Mouse (Mus musculus) small intestine, adult 2 months (tissue): ENCODE measurements around the gene Hpca.

Source experiments
- CTCF ChIP-seq: fragments of 200-500 bp; IDR thresholded peaks from 2 replicates; pipeline ENCODE4 v1.5.1; 2012; ENCODE audit warnings: low read depth, mild to moderate bottlenecking, control low read depth, inconsistent platforms, low read length, moderate library complexity, mixed read lengths; ENCODE audit not compliant: insufficient replicate concordance, insufficient read length; ENCODE audit errors: extremely low read depth
- POLR2A ChIP-seq: fragments of 200-500 bp; IDR thresholded peaks from 2 replicates; pipeline ENCODE4 v1.6.1; 2012; ENCODE audit warnings: low read depth, mild to moderate bottlenecking, control low read depth, inconsistent platforms, low read length, moderate library complexity

DNA sequence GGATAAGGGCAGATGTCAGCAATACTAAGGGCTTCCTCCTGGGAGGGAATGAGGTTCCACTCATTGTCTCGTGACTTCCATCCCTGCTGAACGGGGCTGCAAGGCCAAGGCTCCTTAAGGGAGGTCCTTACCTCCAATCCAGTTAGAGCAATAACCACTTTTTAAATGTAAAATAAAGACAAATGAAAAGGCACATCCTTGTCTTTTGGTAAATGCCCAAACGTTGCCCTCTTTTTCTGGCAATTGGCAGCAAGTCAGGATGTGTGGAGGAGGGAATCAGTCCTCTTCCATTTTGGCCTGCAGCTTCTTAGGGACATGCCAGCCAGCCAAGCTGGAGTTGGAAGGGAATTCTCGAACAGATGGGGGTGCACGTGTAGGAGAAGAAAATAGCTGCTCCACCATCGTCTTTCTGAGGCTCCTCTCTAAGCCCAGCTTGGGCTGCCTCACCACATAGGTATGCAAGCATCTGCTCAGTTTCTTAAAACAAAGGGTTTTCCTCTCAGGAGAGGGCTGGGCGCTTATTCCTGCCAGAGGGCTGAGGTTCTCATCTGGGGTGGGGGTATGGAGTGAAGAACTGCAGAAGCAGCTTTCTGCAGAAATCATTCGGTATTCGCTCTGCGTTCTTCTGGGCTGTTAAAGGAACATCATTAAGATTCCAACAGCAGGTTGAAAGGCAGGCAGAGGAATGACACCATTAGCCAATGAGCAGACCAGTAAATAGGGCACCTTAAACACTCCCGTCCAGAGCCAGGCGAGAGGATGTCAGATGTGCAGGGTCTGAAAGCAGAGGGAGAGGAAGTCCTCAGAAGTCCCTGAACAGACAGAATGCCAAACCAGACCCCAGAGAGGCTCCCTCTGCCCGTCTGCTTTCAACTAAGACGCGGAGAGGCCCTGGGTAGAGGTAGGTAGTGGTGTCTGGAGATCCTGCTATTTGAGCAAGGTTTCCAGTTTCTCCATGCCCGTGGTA lies 22.8 kb upstream of the Hpca start:
- TF ChIP-seq CTCF (no peak), POLR2A (no peak)
